Mouse (Mus musculus) kidney, adult 2 months (tissue): Measurements from ENCODE around the gene Il34. TPM values are rescaled to one million over a fixed set of nuclear protein-coding genes. Genes with fewer than 3 reads are reported as not detected.

Experiments used
- DNase-seq: peaks from one replicate; pipeline ENCODE4 v3.0.0; 2021
- H3K27ac ChIP-seq: fragments of 200-500 bp; 2 replicates; pipeline ENCODE4 v1.5.1; 2012; ENCODE audit warnings: low read depth, low read length, control low read depth, inconsistent platforms; ENCODE audit not compliant: insufficient read depth
- H3K27me3 ChIP-seq: fragments of 200-500 bp; replicated peaks from 2 replicates; pipeline ENCODE4 v1.6.1; 2012; ENCODE audit warnings: mild to moderate bottlenecking, moderate library complexity, low read length, inconsistent platforms; ENCODE audit not compliant: control insufficient read depth, insufficient read depth
- H3K36me3 ChIP-seq: fragments of 200-500 bp; 2 replicates; pipeline ENCODE4 v1.6.1; 2012; ENCODE audit warnings: mild to moderate bottlenecking, moderate library complexity, low read length, inconsistent platforms; ENCODE audit not compliant: control insufficient read depth, insufficient read depth
- H3K4me1 ChIP-seq: fragments of 200-500 bp; 2 replicates; pipeline ENCODE4 v1.6.1; 2011; ENCODE audit warnings: low read length; ENCODE audit not compliant: control insufficient read depth, insufficient read depth
- H3K4me3 ChIP-seq: fragments of 200-500 bp; 2 replicates; pipeline ENCODE4 v1.5.1; 2011; ENCODE audit warnings: mild to moderate bottlenecking, low read depth, low read length, control low read depth; ENCODE audit not compliant: insufficient read depth
- CTCF ChIP-seq: fragments of 200-500 bp; conservative IDR thresholded peaks from 2 replicates; pipeline ENCODE4 v1.5.1; 2011; ENCODE audit warnings: low read depth, mild to moderate bottlenecking, control low read depth, low read length, moderate library complexity, mixed read lengths; ENCODE audit not compliant: insufficient read depth, insufficient read length
- POLR2A ChIP-seq: fragments of 200-500 bp; IDR thresholded peaks from one replicate; pipeline ENCODE4 v1.6.1; 2011; ENCODE audit warnings: low read depth, low read length, control low read depth
- WGBS: fragments of 180-500 bp; shearing (Covaris S2); methylation state at CpG from one replicate; pipeline ENCODE4 v1.1.7; 2018; 5-methylcytosine and 5-hydroxymethylcytosine counted together
- polyA plus RNA-seq: library from polyadenylated mRNA; depleted of rRNA; stranded (reverse); fragments of >200 nt; gene quantifications from 2 replicates; pipeline ENCODE4 v1.2.3, GENCODE M21; 2012

Il34 gene
- polyA plus RNA-seq, 1 experiment = 21.8 TPM

DNA sequence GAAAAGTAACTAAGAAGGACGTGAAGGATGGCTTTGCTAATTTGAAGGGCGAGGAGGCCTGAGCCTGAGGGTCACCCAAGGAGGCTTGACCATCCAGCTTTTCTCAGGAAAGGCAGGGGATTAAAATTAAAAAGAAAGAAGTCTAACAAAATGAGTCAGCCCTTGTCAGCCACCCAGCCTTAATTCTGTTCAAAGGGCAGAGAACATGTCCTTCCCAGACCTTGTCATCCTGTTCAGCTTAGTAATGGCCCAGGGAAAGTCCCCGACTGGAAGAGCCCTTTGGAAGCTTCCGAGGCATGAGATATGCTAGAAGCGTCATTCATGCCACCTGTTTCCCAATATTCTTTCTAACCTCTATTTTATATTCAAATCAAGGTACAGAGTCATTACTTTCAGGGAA, 2.7 kb downstream of the Il34 start:
- no peak for TF ChIP-seq CTCF
- Histone ChIP-seq H3K4me1 (peaks cover 29% of the 10 kb centered on the region), H3K27ac (peak overlapping the region; percentile 87), H3K36me3 (no peaks in the 10 kb centered on the region; the same call in 1 of the 2 replicates), H3K4me3 (no peak overlapping the region), H3K27me3 (no peaks in the 10 kb centered on the region)
- WGBS = 36% methylated on average over 5 of the region's 5 CpGs
- DNase-seq = peak; percentile 72

DNA sequence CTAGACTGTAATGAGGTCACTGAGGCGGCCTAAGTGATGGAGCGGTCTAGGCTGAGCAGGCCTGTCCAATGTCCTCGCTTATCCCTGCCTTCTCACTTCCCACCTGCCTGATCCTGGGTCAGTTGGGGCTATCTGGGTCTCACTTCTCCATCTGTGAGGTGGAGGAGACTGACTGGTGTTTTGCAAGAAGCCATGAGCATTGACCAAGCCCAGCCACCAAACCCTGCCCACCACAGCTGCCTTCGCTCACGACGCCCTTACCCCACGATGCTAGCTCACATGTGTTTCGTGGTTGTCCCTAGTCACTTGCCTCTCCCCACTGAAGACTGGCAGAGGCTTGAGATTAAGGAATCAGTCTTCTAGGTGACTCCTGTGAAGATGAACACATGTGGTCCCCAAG, 8.6 kb downstream of the Il34 start:
- TF ChIP-seq CTCF = no peak
- no peak for TF ChIP-seq POLR2A
- WGBS = 96% methylated on average over 8 of the region's 8 CpGs
- Histone ChIP-seq H3K36me3 (no peaks in the 10 kb centered on the region), H3K27me3 (no peaks in the 10 kb centered on the region), H3K4me3 (no peak overlapping the region), H3K4me1 (peaks cover 19% of the 10 kb centered on the region), H3K27ac (no peak overlapping the region)
- DNase-seq = no peak

DNA sequence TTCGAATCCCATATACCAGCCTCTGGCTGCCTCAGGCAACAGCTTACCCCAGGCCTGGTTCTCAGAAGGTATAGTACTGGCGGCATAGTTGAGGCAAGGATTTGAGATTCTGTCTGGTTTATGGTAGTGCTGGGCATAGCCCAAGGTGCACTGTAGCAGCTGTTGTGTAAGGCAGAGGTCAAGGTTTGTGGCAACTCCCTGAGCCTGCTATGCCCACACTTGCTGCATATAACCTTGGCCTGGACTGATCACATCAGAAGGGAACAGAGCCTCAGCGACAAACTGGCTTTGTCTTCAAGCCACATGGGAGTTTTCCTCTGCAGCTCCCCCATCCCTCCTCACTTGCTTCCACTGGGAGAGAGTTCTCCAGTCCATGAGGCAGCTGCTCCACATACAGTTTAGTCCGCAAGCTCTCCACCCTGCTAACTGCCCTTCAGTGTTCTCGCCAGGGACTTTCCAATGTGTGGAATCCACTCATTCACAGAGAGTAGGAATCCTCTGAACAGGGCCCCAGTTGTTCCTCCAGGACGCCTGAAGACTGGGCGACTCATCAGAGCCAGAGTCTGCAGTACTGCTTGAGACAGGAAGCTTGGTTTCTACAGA, 11.3 kb downstream of the Il34 start:
- peak; percentile 45 for DNase-seq
- Histone ChIP-seq H3K4me3 (no peak overlapping the region), H3K4me1 (peaks cover 31% of the 10 kb centered on the region), H3K27me3 (no peaks in the 10 kb centered on the region), H3K36me3 (no peaks in the 10 kb centered on the region), H3K27ac (peak overlapping the region; percentile 6; the same call in 1 of the 2 replicates)
- no peak for TF ChIP-seq POLR2A
- TF ChIP-seq CTCF = no peak
- WGBS = 78% methylated on average over 7 of the region's 7 CpGs

DNA sequence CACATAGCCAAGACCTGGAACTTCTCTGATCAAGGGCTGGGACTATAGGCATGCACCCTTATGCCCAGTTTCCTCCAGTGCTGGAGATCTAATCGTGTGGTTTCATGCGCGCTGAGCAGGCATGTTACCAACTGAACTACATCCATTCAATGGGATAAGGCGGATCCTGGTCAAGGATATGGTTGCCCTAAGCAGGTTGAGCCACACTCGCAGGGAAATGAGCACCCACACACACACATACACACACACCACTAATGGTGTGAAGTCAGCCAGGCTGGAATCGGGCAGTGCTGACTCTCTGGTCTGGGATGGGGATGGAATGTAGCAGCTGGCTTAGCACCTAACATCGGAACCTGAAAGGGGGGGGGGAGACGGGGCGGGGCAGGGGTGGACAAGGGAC, 11.8 kb downstream of the Il34 start:
- WGBS = 76% methylated on average over 9 of the region's 9 CpGs
- Histone ChIP-seq H3K36me3 (no peaks in the 10 kb centered on the region), H3K27me3 (no peaks in the 10 kb centered on the region), H3K27ac (peak overlapping the region; percentile 98), H3K4me1 (peaks cover 31% of the 10 kb centered on the region), H3K4me3 (no peak overlapping the region)
- DNase-seq = peak; percentile 38
- TF ChIP-seq POLR2A = no peak
- no peak for TF ChIP-seq CTCF

DNA sequence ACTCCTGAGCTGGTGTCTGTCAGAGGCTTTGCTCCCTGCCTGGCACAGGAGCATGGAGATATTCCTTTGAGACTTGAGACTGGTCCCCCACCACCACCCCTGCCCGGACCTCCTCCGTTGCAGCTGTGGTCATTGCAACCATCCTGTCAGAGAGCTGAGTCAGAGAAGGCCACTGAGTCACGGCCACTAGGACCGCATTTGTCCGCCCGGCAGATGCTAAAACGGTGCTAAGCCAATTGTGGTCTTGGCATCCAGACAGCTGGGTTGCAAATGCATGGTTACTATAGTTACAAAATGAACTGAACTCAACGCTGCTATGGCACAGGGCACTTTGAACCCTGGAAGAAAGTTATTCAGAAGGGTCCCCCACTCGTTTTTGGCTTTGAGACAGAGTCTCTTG, 12.2 kb downstream of the Il34 start:
- Histone ChIP-seq H3K27ac (peak overlapping the region; percentile 98), H3K4me1 (peaks cover 31% of the 10 kb centered on the region), H3K4me3 (peak overlapping the region; percentile 32), H3K36me3 (no peaks in the 10 kb centered on the region), H3K27me3 (no peaks in the 10 kb centered on the region)
- DNase-seq = no peak
- 42% methylated on average over 9 of the region's 9 CpGs for WGBS
- TF ChIP-seq CTCF (no peak), POLR2A (no peak)

DNA sequence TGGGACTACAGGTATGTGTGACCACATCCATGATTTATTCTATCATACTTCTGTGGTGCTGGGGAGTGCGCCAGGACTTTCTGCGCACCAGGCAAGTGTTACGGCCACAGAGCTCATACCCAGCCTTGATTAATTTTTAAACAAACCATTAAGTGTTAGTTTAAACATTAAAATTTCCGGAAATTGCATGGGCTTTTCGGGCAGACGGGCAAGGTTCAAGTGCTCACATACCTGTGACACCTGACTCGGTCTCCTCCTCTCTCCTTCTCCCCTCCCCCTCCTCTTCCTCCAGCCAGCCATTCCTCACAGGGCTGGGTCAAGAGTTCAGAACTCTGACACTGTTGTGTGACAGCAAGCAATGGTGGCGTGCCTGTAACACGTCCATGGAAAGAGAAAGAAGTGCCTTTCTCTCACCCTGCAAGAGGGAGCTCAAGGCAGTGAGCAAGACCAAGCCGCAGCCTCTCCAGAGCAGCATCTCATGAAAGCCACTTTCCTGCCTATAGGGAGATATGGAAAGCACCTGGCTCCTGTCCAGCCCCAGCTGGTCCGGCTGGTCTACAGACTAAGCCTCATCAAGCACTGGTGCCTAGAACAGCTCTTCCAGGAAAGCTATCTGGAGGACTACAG, 13.0 kb downstream of the Il34 start:
- TF ChIP-seq CTCF (no peak), POLR2A (no peak)
- Histone ChIP-seq H3K27me3 (no peaks in the 10 kb centered on the region), H3K27ac (peak overlapping the region; percentile 98), H3K4me1 (peaks cover 32% of the 10 kb centered on the region), H3K4me3 (peak overlapping the region; percentile 32), H3K36me3 (no peaks in the 10 kb centered on the region)
- peak; percentile 96 for DNase-seq
- 26% methylated on average over 11 of the region's 11 CpGs for WGBS

DNA sequence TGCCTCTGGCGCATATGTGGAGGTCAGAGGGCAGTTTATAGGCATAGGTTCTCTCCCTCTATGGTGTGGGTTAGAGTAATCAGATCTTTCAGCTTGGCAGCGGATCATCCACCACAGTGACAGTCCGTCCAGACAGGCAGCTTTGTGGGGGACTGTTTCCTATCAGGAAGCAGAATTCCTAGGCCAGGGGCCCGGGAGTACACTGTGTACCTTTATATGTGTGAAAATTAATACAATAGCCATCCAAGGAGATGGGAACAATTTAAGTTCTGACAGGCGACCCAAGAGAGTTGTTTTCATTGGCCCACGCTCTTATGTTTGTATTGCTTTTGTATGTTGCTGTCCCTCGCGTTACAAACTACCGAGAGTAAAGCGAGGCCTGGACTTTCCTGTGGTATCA, 14.6 kb downstream of the Il34 start:
- Histone ChIP-seq H3K27me3 (no peaks in the 10 kb centered on the region), H3K4me1 (peaks cover 43% of the 10 kb centered on the region), H3K4me3 (no peak overlapping the region), H3K36me3 (no peaks in the 10 kb centered on the region), H3K27ac (0 out of 2 replicates have a peak overlapping the region, but pooled peaks have one; percentile 8)
- DNase-seq = no peak
- WGBS = 62% methylated on average over 10 of the region's 10 CpGs
- TF ChIP-seq POLR2A (no peak), CTCF (no peak)

DNA sequence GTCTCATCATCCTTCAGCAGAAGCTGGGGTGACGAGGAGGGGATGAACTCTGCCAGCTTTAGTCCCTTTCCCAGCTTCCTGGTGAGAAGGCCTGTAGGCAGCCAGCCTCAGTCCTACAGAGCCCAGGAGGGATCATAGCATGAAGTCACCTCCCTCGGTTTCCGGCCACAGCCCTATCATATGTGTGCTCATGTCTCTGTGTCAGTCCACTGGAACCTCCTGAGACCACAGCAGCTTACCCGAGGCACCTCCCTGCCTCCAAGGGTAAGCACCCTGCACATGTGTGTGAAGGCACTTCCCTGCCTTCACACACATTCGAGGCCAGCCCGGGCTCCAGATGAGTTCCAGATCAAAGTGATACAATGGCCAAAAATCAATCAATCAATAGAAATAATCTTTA, 15.5 kb downstream of the Il34 start:
- no peak overlapping the region for H3K4me3 ChIP-seq
- H3K27ac ChIP-seq = no peak overlapping the region
- TF ChIP-seq CTCF (no peak), POLR2A (no peak)
- H3K4me1 ChIP-seq = peaks cover 43% of the 10 kb centered on the region
- WGBS = 76% methylated on average over 6 of the region's 6 CpGs
- no peaks in the 10 kb centered on the region for H3K27me3 ChIP-seq
- DNase-seq = no peak
- H3K36me3 ChIP-seq = no peaks in the 10 kb centered on the region
